Mouse (Mus musculus): ENCODE data around the gene Gpr89.

- TF ChIP-seq POLR2A (IDR thresholded peaks at IDR 0.05; ENCODE audit: borderline replicate concordance, low read depth, low read length) (no peak), CTCF (IDR thresholded peaks at IDR 0.05; ENCODE audit: low read depth, low read length) (no peak)
These were observed 60.0 kb downstream of the Gpr89 start for GRCm38 (mm10) chr3:96845191-96845590.

All from bone marrow macrophage, adult 2 months (primary cell).